Mouse (Mus musculus): ENCODE measurements around the gene Kcnd3.

DNA sequence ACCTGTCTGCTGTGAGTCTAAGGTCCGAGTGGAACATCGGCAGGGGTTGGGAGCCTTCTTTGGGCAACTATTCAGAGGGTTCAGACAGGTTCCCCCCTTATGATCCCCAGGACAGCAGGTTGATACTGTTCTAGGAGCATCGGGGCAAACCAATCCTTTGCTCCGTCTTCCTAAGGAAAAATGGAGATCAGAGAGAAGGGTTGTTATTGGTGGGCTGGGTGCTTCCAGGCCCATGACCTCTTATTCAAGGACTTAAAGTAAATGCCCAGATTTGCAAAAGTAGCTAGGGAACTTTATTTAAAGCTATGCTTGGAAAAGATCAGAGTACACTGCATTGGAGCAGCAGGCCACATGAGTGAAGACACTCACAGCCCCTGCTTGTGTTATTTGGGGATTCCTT is 69.5 kb downstream of the Kcnd3 start:
- TF ChIP-seq POLR2A (IDR thresholded peaks at IDR 0.05; ENCODE audit: insufficient read depth, low read depth, low read length) (no peak), CTCF (IDR thresholded peaks at IDR 0.05; ENCODE audit: insufficient read depth, low read depth, low read length) (no peak)

Data from olfactory bulb, adult 2 months (tissue).